Mouse (Mus musculus): Measurements from ENCODE around the gene Gpx8.

Gene Gpx8

DNA sequence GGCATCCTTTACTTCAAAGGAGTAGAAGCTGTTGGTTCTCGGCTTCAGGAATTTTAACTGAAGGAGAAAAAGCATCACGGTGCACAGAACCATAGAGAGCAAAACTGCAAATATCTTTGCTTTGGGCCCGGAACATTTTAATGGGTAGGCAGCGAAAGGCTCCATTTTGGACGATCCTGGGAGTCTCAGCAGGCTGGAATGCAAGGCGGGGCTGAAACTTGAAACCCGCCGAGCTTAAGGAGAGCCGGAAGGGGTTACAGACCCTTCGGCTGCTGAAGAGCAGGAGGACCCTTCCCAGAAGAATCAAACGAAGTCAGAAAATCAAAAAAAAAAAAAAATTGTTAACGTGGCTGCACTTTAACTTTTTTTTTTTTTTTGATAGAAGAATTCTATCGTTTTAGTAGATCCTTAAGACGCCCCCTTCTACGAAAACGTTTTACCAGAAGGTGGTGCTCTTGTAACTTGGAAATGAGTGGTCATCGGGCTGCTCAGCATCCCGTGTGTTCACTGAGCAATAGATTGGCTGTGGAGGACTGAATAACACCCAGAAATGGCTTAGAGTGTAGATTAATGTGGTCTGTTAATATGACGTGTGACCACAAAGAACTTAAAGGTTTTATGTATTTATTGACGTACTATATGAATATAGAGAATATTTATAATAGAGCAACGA lies at the start of gene Gpx8:
Gene Gpx8, minus strand, starts transcription at position 200 of the 673 bp plus-strand sequence.
- DNase-seq (ENCODE audit: low read depth): peak; percentile 85

DNA sequence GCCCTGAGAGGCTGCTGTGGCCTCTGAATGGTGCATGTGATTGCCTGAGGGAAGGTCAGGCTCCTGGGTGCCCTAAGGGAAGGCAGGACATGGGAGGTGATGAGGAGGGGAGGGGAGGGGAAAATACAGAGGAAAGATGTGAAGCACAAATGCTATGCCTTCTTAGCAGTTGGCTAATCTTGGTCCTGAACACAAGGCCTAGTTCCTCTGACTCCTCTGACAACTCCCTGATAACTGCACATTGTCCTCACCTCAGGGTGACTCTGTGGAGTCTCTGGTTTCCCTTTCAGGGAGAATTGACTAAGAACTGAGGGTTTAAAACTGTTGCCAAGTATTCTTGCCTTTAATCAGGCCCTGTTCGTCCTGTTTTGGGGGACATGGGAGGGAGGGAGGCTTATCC lies 48.4 kb upstream of the Gpx8 start:
- DNase-seq (ENCODE audit: low read depth): no peak

- no peak for DNase-seq (ENCODE audit: low read depth)
Measured at GRCm38 (mm10) chr13:113090489-113090888, 44.3 kb upstream of the Gpx8 start.

DNA sequence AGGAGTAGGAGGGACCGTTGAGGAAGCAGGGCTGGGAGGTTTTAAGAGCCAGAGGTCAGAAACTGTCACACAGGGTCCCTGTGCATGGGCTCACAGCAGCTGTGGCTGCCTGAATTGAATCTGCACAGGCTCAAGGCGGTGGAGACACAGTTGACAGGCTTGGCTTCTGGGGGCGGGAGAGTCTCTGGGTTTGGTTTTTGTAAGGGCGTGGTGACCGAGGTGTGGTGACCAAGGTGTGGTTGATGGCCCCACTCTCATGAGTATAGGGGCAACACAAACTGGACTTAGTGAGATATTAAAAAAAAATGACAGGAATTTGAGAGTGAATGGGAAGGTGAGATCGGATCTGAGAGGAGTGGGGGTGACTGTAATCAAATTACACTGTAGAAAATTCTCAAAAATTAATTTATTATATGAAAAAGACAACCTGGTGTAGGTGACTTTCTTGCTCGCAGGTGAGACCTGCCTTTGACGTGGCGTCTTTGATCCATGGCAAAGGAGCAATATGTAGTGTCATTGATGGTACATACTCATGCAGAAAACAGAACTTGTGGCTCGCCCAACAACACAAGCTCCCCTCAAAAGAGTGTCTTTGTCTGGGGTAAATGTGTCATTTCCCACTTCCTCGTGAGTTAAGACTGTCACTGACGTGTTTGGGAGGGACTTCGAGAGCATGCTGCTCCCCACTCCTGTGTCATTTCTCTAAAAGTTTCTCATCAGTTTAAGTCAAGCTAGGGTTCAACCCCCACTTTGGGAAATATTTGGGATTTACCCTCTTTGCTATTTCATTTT lies 41.2 kb upstream of the Gpx8 start:
- no peak for DNase-seq (ENCODE audit: low read depth)

- DNase-seq (ENCODE audit: low read depth): no peak
Measured at GRCm38 (mm10) chr13:113084732-113085131, 38.5 kb upstream of the Gpx8 start.

DNA sequence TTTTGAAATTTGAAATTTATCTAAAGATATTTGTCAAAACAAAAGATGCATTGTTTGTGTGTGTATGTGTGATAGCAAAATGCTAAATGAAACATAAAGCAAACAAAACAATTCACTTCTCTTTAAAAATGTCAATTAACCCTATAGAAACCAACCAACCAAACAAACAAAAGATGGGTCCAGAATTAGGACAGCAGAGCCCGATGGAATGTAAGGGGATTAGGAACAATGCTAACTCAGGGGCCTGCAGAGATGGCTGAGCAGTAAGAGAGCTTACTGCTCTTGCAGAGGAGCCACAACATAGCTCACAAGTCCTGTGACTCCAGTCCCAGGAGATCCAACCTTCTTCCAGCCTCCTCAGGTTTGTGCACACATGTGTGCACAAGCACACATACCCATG lies 35.9 kb upstream of the Gpx8 start:
- no peak for DNase-seq (ENCODE audit: low read depth)

GRCm38 (mm10) chr13:113079021-113079420 lies 32.8 kb upstream of the Gpx8 start:
- no peak for DNase-seq (ENCODE audit: low read depth)

- no peak for DNase-seq (ENCODE audit: low read depth)
Measured at GRCm38 (mm10) chr13:113064542-113064941, 18.3 kb upstream of the Gpx8 start.

DNA sequence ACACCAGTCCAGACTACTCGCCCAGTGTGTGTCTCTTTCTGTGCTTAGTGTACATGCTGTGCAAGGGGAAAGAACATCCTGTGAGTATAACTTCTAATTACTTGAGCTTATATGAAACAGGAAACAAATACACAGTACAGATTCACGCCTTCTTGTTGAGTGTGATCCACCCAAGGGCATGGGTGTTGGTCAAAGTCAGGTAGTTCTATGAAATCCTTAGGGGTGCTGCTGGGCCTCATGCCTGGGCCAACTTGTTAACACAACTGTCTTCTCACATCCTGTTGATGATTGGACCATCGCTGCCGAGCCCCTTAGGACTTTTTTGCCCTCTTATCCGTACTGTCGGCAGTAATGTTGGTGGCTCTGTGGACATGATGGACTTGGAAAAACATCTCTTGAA lies 15.5 kb upstream of the Gpx8 start:
- no peak for DNase-seq (ENCODE audit: low read depth)

DNA sequence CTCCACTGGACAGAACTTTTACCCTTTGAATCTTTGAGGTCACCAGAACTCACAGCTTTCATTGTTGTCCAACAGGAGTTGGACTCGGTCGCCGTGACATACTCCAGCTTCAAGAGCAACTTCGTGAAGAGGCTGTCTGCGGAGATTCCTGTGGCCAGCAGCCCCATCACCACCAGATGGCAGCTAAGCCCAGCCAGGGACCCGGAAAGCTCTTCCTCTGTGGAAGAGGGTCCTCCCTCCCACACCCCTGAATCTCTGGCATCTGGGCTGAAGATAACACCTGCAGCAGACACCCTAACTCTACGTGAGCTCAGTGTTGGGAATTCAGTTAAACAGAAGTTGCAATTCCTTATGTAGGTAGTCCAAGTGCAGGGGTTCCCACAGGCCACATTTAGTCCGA lies 9.6 kb upstream of the Gpx8 start:
- DNase-seq (ENCODE audit: low read depth): no peak

- no peak for DNase-seq (ENCODE audit: low read depth)
Measured at GRCm38 (mm10) chr13:113054230-113054629, 8.0 kb upstream of the Gpx8 start.

DNA sequence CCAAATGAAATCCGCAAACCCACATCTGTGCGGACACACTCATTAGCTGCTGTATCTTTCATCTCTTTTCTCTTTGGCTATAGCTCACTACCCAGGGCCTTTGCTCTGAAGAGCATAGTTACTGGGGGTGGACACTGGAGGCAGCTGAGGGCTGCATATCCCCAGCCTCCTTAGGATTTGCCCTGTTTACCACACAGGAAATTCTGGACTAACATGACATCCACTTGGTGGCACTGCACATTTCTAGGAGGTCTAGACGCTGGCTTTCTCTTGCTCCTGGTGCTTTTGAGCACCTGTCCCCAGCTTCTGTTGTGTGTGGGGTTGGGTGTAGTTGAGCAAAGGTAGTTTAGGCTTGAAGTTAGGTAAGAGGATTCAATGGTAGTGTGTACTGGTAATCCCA lies 1.4 kb upstream of the Gpx8 start:
- no peak for DNase-seq (ENCODE audit: low read depth)

DNA sequence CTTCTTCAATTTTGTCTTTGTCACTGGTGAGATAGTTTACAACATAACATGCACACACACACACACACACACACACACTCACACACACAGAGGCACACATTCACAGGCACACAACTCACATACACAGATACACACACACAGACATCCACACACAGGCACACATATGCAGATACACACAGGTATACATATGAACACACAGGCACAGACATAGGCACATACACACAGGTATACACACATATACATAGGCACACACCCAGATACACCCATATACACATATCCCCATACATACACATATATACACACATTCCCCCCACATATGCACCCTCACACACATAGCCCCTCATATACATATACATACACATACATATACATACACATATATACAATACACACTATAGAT lies 808 bp upstream of the Gpx8 start:
- DNase-seq (ENCODE audit: low read depth): no peak

DNA sequence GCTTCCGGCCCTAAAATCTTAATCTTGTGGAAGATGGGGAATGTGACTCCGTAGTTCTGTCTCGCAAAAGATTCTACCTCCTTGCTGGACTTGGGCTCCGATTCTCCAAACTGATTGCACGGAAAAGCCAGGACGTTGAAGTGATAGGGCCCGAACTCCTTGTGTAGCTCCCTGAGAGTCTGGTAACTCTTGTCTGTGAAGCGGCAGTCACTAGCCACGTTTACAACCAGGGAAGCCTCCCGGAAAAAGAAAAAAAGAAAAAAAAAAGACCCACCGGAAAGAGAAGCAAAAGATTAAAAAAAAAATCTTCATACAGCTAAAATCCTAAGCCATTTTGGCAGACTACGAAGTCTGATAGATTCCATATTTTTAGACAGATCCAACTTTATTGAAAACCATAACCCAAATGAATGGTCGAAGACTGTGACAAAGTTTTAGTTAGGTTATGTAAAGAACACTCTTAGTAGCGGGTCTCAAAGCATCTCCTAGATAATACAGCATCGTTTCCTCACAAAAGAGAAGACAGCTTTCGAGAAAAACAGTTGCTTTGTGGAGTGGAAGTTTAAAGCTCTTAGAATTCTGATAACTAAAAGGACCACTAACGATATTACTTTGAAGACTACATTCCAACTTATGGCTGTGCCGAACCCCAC lies 626 bp downstream of the Gpx8 start:
- peak; percentile 56 for DNase-seq (ENCODE audit: low read depth)

- DNase-seq (ENCODE audit: low read depth): peak; percentile 34
Measured at GRCm38 (mm10) chr13:113044876-113045275, 1.3 kb downstream of the Gpx8 start.

DNA sequence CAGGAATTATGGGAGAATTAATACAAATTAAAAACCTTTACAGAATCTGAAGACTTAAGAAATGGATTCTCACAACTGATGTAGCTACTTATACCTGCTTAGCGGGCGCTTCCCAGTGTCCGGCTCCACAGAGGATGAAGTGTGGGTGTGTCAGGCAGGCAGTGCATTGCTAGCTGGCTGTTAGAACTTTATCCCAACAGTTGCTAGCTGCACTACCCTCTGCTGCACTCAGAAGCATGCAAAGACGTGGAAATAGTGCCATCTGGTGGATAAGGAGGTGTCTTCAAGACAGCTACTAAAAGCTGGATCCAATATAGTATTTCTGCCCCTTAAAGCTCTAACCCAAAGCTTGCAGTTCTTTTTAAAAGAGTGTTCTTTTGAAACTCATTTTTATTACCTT lies 10.4 kb downstream of the Gpx8 start:
- DNase-seq (ENCODE audit: low read depth): peak; percentile 93

- DNase-seq (ENCODE audit: low read depth): no peak
Measured at GRCm38 (mm10) chr13:113034950-113035421, 11.2 kb downstream of the Gpx8 start, which contains the start of gene Cdc20b. Gene Cdc20b, plus strand, starts transcription at chr13:113035111.

DNA sequence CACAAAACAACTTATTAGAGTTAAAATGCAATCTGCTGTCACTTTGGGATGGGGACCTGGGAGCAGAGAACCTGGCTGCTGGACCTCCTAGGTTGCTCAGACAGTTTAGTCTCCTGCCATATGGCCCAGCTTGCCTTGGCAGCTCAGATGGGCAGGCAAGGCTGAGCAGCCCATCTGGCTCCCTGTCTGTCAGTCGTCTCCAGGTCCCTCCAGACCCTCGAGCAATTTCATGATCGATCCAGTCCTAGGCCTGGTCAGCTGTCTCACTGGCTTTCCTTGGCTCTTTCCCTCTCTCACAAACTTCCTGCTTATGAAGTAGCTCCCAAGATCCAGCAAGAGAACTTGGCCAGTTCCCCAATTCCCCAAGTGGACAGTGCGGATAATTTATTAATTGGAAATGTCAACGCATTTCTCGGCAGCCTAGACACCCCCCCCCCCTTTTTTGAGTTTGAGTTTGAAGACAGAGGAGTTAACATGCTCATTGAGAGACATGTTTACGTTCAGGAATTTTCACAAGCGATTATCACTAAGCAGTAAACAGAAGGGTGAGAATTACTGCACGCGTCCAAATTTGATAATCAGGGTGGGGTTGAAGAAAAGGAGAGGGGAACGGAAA lies 11.8 kb downstream of the Gpx8 start:
- DNase-seq (ENCODE audit: low read depth): no peak

DNA sequence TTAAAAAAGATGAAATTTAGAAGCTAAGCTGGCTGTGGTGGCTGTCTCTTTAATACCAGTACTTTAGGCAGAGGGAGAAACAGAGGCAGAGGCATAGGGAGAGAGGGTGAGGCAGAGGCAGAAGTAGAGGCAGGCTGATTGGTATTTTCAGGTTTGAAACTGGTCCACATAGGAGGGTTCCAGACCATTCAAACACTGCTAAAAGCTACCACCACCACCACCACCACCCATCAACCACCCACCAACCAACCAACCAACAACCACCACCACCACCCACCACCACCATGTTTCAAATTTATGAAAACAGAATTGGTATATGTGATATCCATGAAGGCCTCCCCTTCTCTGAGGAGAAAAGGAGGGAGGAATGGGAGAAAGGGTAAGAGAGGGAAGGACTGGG lies 13.4 kb downstream of the Gpx8 start:
- no peak for DNase-seq (ENCODE audit: low read depth)

- DNase-seq (ENCODE audit: low read depth): no peak
Measured at GRCm38 (mm10) chr13:113031792-113032571, 14.2 kb downstream of the Gpx8 start.

GRCm38 (mm10) chr13:113031351-113031750 lies 14.9 kb downstream of the Gpx8 start:
- no peak for DNase-seq (ENCODE audit: low read depth)
